Mouse (Mus musculus) erythroblast, embryonic 14.5 days (primary cell): ENCODE results near the gene Stxbp1. TPM values are rescaled to one million over a fixed set of nuclear protein-coding genes. Genes with fewer than 3 reads are reported as not detected.

Experiments
- H3K27me3 ChIP-seq: 2 replicates; pipeline ENCODE4 v1.6.1; 2012; ENCODE audit warnings: inconsistent platforms; ENCODE audit not compliant: control insufficient read depth
- H3K36me3 ChIP-seq: 2 replicates; pipeline ENCODE4 v1.6.1; 2012; ENCODE audit warnings: mild to moderate bottlenecking, inconsistent platforms; ENCODE audit not compliant: control insufficient read depth
- H3K4me1 ChIP-seq: 2 replicates; pipeline ENCODE4 v1.6.1; 2012; ENCODE audit warnings: inconsistent platforms; ENCODE audit not compliant: control insufficient read depth
- H3K4me3 ChIP-seq: replicated peaks from 2 replicates; pipeline ENCODE3; 2012; ENCODE audit warnings: moderate library complexity, mild to moderate bottlenecking, inconsistent platforms
- H3K9me3 ChIP-seq: 2 replicates; pipeline ENCODE4 v1.6.1; 2012; ENCODE audit warnings: low read length, inconsistent platforms, mixed read lengths; ENCODE audit not compliant: control insufficient read depth
- GATA1 ChIP-seq: IDR thresholded peaks from 2 replicates; pipeline ENCODE4 v1.6.1; 2012; ENCODE audit warnings: low read length, inconsistent platforms, mixed read lengths
- TAL1 ChIP-seq: IDR thresholded peaks from 3 replicates; pipeline ENCODE4 v1.6.1; 2012; ENCODE audit warnings: low read length, inconsistent platforms, mixed read lengths
- polyA plus RNA-seq: library from polyadenylated mRNA; stranded (reverse); fragments of >175 nt; gene quantifications from 2 replicates; pipeline ENCODE4 v1.2.3, GENCODE M21; 2012

Stxbp1 gene
- polyA plus RNA-seq, 1 experiment = 0.02 TPM

DNA sequence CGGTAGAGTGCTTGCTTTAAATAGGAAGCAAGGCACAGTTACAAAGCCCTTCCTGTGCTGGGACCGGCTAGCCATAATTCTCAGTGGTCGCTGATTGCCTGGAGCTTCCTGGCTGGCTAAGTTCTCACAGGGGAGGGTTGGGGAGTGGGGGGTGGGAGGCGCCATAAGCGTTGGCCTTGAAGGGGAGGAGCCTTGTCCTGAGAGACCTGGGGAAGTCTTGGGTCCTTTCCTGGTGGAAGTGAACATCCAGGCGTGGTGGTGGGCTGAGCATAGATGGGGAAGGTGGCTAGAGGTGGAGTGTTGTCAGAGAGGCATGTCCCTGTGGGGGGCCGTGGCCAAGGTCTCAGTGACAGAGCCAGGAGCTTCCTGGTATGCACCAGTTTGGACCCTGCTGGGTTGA lies 37.7 kb upstream of the Stxbp1 start:
- peaks cover 3% of the 10 kb centered on the region for H3K4me1 ChIP-seq
- no peaks in the 10 kb centered on the region for H3K9me3 ChIP-seq
- H3K4me3 ChIP-seq = no peak overlapping the region
- no peaks in the 10 kb centered on the region for H3K36me3 ChIP-seq
- no peak for TF ChIP-seq TAL1
- no peak for TF ChIP-seq GATA1
- H3K27me3 ChIP-seq = no peaks in the 10 kb centered on the region

DNA sequence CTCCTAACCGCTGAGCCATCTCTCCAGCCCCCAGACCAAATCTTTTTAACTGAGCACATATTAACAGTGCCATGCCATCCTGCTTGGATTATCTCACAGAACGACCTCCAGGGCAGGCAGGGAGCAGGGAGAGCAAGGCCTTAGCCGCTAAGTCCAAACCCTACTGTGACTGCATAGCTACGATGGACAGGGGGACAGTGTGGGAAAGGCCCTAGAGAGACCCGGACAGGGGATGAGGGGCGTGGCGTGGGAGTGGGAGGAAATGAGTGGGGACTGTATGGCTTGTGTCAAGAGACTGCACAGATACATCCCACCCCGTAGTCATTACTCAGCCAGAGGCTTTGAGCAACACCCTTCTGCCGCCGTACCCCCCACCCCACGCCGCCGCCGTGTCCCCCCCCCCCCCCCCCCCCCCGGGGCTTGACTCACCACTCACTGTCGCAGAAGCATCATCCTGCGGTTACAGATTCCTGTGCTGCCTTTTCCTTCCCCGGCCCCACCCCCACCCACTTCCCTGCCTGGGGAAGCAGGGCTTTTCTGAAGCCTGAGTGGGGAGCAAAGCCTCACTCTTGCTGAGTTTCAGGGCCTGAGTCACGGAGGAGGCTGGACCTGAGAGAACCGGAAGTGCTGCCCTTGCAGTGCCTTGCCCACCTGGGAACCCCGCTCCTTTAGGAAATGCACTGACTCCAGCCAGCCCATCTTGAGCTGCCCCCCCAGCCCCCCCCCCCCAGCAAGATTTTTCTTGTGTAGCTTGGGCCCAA lies 35.4 kb upstream of the Stxbp1 start:
- Histone ChIP-seq H3K4me1 (peaks cover 4% of the 10 kb centered on the region), H3K36me3 (no peaks in the 10 kb centered on the region), H3K4me3 (no peak overlapping the region), H3K9me3 (no peaks in the 10 kb centered on the region), H3K27me3 (peaks cover 3% of the 10 kb centered on the region)
- TF ChIP-seq GATA1 (no peak), TAL1 (no peak)

- H3K4me3 ChIP-seq = no peak overlapping the region
- no peaks in the 10 kb centered on the region for H3K36me3 ChIP-seq
- peaks cover 11% of the 10 kb centered on the region for H3K4me1 ChIP-seq
- TF ChIP-seq TAL1 (no peak), GATA1 (no peak)
- no peaks in the 10 kb centered on the region for H3K9me3 ChIP-seq
- H3K27me3 ChIP-seq = peaks cover 10% of the 10 kb centered on the region
These were observed 34.7 kb upstream of the Stxbp1 start for GRCm38 (mm10) chr2:32881723-32882122.

GRCm38 (mm10) chr2:32881054-32881453 lies 34.0 kb upstream of the Stxbp1 start:
- no peak overlapping the region for H3K4me3 ChIP-seq
- TF ChIP-seq TAL1 = no peak
- TF ChIP-seq GATA1 = no peak
- H3K36me3 ChIP-seq = no peaks in the 10 kb centered on the region
- H3K9me3 ChIP-seq = no peaks in the 10 kb centered on the region
- peaks cover 18% of the 10 kb centered on the region for H3K4me1 ChIP-seq
- H3K27me3 ChIP-seq = peaks cover 17% of the 10 kb centered on the region

GRCm38 (mm10) chr2:32879593-32879992 lies 32.5 kb upstream of the Stxbp1 start:
- TF ChIP-seq TAL1 = no peak
- no peak for TF ChIP-seq GATA1
- Histone ChIP-seq H3K27me3 (peaks cover 30% of the 10 kb centered on the region), H3K4me3 (no peak overlapping the region), H3K36me3 (no peaks in the 10 kb centered on the region), H3K4me1 (peaks cover 30% of the 10 kb centered on the region), H3K9me3 (no peaks in the 10 kb centered on the region)

- Histone ChIP-seq H3K27me3 (peaks cover 32% of the 10 kb centered on the region), H3K36me3 (no peaks in the 10 kb centered on the region), H3K4me1 (peaks cover 30% of the 10 kb centered on the region), H3K9me3 (no peaks in the 10 kb centered on the region), H3K4me3 (no peak overlapping the region)
- TF ChIP-seq TAL1 (no peak), GATA1 (no peak)
These were observed 31.4 kb upstream of the Stxbp1 start for GRCm38 (mm10) chr2:32878396-32878795.

DNA sequence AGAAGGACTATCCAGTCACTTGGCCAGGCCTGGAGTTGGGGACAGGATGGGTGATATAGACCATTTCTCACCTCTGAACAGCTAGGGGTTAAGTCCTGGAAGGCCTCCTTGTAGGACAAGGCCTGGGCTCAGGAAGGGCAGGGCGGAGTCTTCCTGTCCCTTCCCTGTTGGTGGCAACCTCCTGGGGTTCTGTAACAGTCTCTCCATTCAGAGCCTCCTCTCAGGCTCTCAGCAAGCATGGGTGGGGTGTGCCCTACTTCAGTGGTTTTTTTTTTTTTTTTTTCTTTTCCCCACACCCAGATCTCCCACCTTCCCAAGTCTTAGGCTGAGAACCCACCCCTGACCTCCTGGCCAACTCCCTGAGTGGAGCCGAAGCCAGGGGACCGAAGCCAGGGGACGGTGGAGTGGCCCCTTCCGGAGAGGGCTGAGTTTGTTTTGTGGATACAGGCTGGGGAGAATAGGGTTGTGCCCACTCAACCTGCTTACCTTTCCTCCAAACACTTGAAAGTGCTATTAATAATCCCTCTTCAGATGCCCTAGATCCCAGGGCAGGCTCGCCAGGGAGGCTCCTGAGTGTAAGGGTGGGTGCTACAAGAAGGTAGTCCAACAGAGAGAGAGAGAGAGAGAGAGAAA lies 30.8 kb upstream of the Stxbp1 start:
- Histone ChIP-seq H3K36me3 (no peaks in the 10 kb centered on the region), H3K27me3 (peaks cover 32% of the 10 kb centered on the region), H3K4me3 (no peak overlapping the region), H3K4me1 (peaks cover 30% of the 10 kb centered on the region), H3K9me3 (no peaks in the 10 kb centered on the region)
- TF ChIP-seq GATA1 (no peak), TAL1 (no peak)

GRCm38 (mm10) chr2:32877303-32877702 lies 30.3 kb upstream of the Stxbp1 start:
- H3K4me1 ChIP-seq = peaks cover 29% of the 10 kb centered on the region
- H3K27me3 ChIP-seq = peaks cover 32% of the 10 kb centered on the region
- no peaks in the 10 kb centered on the region for H3K9me3 ChIP-seq
- H3K36me3 ChIP-seq = no peaks in the 10 kb centered on the region
- H3K4me3 ChIP-seq = peak overlapping the region; percentile 5
- no peak for TF ChIP-seq TAL1
- TF ChIP-seq GATA1 = no peak

- H3K36me3 ChIP-seq = no peaks in the 10 kb centered on the region
- peak overlapping the region; percentile 69 for H3K4me3 ChIP-seq
- no peak for TF ChIP-seq TAL1
- no peak for TF ChIP-seq GATA1
- H3K4me1 ChIP-seq = peaks cover 28% of the 10 kb centered on the region
- H3K9me3 ChIP-seq = no peaks in the 10 kb centered on the region
- peaks cover 32% of the 10 kb centered on the region for H3K27me3 ChIP-seq
These were observed 29.7 kb upstream of the Stxbp1 start for GRCm38 (mm10) chr2:32876490-32877302.
